Mouse (Mus musculus) kidney, postnatal 14 days (tissue): ENCODE data around the gene Msl1.

Experiments
- DNase-seq: peaks from one replicate; pipeline ENCODE4 v3.0.0; 2022; ENCODE audit warnings: mixed read lengths

The Msl1 gene

GRCm38 (mm10) chr11:98795015-98795713 lies at the start of gene Msl1:
TSS of gene Msl1 (plus strand) at chr11:98795516.
- DNase-seq: peak; percentile 94

- DNase-seq: no peak
These were observed 49.1 kb upstream of the Msl1 start for GRCm38 (mm10) chr11:98745932-98746853.

GRCm38 (mm10) chr11:98746855-98747693 lies 48.2 kb upstream of the Msl1 start:
- DNase-seq: peak; percentile 85

- no peak for DNase-seq
These were observed 47.4 kb upstream of the Msl1 start for GRCm38 (mm10) chr11:98747804-98748505.

- DNase-seq: peak; percentile 61
These were observed 46.6 kb upstream of the Msl1 start for GRCm38 (mm10) chr11:98748506-98749416.

- no peak for DNase-seq
These were observed 45.6 kb upstream of the Msl1 start for GRCm38 (mm10) chr11:98749716-98750115.

GRCm38 (mm10) chr11:98750351-98751201 lies 44.7 kb upstream of the Msl1 start:
- DNase-seq: peak; percentile 91

- peak; percentile 81 for DNase-seq
These were observed 44.0 kb upstream of the Msl1 start for GRCm38 (mm10) chr11:98751221-98751782.

GRCm38 (mm10) chr11:98752562-98753140 lies 42.7 kb upstream of the Msl1 start:
- DNase-seq: no peak

- DNase-seq: no peak
These were observed 42.1 kb upstream of the Msl1 start for GRCm38 (mm10) chr11:98753264-98753663.

GRCm38 (mm10) chr11:98754151-98754620 lies 41.1 kb upstream of the Msl1 start:
- no peak for DNase-seq

GRCm38 (mm10) chr11:98754621-98755181 lies 40.6 kb upstream of the Msl1 start:
- DNase-seq: peak; percentile 82

- DNase-seq: no peak
These were observed 39.5 kb upstream of the Msl1 start for GRCm38 (mm10) chr11:98755726-98756380.

GRCm38 (mm10) chr11:98756711-98757110 lies 38.6 kb upstream of the Msl1 start:
- no peak for DNase-seq

- no peak for DNase-seq
These were observed 33.4 kb upstream of the Msl1 start for GRCm38 (mm10) chr11:98761939-98762338.

- DNase-seq: no peak
These were observed 32.4 kb upstream of the Msl1 start for GRCm38 (mm10) chr11:98762756-98763501.

- no peak for DNase-seq
These were observed 31.8 kb upstream of the Msl1 start for GRCm38 (mm10) chr11:98763502-98763861.

- DNase-seq: no peak
These were observed 31.2 kb upstream of the Msl1 start for GRCm38 (mm10) chr11:98764091-98764490.
